Mouse (Mus musculus): Measurements from ENCODE around the gene Pgm5. TPM values are rescaled to one million over a fixed set of nuclear protein-coding genes. Genes with fewer than 3 reads are reported as not detected.
"Not testable (repeated sequence)": the region's sequence is repeated elsewhere in the genome, so short reads cannot be mapped to it uniquely, and the experiment has no call there.

Gene Pgm5
- polyA plus RNA-seq, 1 experiment from 2014 or later: 0.35 TPM

DNA sequence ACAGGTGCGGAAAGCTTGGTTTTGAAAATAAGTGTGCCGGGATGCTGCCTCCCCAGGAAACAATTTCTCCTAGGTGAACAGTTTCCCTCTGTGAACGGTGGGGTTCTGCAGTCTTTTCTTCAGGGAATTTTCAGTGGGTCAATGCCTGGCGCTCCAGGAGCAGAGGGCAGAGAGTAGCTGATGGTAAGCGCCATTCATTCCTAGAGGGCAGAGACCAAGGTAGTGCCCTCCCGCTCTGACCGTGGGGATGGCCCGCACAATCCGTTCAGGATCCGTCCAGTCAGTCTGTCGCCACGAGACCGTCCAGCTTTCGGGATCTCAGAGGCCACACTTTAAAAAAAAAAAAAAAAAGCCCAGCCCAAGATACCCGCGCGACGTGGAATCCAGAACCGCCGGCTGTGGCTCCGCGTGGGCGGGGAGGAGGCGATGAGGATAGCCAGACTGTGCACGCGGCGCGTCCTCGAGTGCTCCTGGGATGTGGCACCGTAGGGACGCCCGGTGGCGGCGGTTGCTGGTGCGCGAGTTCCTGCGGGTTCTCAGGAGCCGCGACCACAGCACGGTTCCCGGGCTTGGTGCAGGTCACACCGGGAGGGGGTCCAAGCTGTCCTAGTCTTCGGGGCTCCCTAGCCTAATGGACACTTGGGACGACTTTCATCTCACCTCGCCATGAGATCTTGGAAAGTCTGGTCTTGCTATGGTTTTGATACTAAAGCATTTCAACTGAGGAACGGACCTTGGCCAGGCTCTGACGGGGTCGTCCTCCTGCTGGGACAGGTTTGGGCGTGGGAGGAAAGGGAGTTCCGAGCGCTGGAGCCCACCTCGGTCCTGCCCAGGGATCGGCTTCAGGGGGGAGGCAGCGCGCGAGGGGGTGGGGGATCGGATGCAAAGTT lies 35.6 kb upstream of the Pgm5 start:
- H3K9ac ChIP-seq: no peak overlapping the region
- 2% methylated on average over 57 of the region's 57 CpGs for WGBS
- peaks cover 70% of the 10 kb centered on the region for H3K27me3 ChIP-seq
- H3K4me3 ChIP-seq: peak overlapping the region; percentile 25
- H3K27ac ChIP-seq: no peak overlapping the region
- ATAC-seq: no peak
- no peaks in the 10 kb centered on the region for H3K9me3 ChIP-seq (replicated peaks)
- H3K36me3 ChIP-seq (ENCODE audit: poor library complexity, severe bottlenecking): no peaks in the 10 kb centered on the region
- H3K4me1 ChIP-seq: peaks cover 23% of the 10 kb centered on the region
- H3K4me2 ChIP-seq: peak overlapping the region; percentile 40

DNA sequence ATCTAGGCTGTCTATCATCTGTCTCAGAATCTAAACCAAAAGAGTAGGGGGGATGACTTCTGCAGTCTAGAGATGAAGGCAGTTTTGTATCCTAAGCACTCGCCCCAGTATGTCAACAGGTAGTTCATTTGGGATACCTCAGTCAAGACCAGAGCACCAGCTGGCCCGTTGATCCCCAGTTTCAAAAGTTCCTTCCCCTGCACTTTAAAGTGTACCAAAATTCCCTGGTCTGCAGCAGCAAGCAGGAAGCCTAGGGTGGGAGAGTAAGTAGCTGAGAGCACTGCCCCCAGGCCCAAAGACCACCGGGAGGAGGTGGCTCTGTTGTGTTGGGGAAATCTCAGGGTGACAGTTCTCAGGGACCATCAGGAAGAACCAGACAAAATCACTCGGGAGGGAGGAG lies 34.9 kb upstream of the Pgm5 start:
- Histone ChIP-seq H3K9ac (no peak overlapping the region), H3K4me2 (no peak overlapping the region), H3K4me1 (peaks cover 23% of the 10 kb centered on the region), H3K9me3 (replicated peaks) (no peaks in the 10 kb centered on the region), H3K27ac (no peak overlapping the region), H3K36me3 (ENCODE audit: poor library complexity, severe bottlenecking) (no peaks in the 10 kb centered on the region), H3K27me3 (peaks cover 63% of the 10 kb centered on the region), H3K4me3 (no peak overlapping the region)
- 33% methylated on average over 4 of the region's 4 CpGs for WGBS
- no peak for ATAC-seq

DNA sequence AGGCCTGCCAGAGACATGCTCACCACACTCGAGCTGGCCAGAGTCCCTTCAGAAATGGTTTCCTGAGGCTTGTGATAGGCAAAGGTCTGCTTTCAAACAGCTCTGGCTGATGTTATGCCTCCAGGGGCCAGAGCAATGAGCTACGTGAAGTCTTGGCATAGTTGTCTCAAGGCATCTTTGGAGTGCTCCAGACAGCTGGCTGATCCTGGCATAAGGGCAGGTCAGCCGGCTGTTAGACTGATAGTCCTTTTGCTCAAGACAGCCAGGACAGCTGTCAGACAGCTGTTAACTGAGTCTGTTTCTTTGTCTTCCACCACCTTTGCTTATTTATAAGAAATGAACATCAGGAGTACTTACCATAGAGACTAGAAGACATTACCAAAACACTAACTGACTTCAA lies 25.2 kb upstream of the Pgm5 start:
- H3K4me2 ChIP-seq: no peak overlapping the region
- no peaks in the 10 kb centered on the region for H3K4me1 ChIP-seq
- H3K27ac ChIP-seq: no peak overlapping the region
- H3K4me3 ChIP-seq: no peak overlapping the region
- H3K9ac ChIP-seq: no peak overlapping the region
- no peaks in the 10 kb centered on the region for H3K9me3 ChIP-seq (replicated peaks)
- WGBS: 89% methylated on average over 3 of the region's 3 CpGs
- H3K27me3 ChIP-seq: no peaks in the 10 kb centered on the region; the same call in 1 of the 2 replicates
- no peaks in the 10 kb centered on the region for H3K36me3 ChIP-seq (ENCODE audit: poor library complexity, severe bottlenecking)
- ATAC-seq: no peak

GRCm38 (mm10) chr19:24885504-24885903 lies 23.8 kb upstream of the Pgm5 start:
- Histone ChIP-seq H3K36me3 (ENCODE audit: poor library complexity, severe bottlenecking) (no peaks in the 10 kb centered on the region), H3K27me3 (no peaks in the 10 kb centered on the region; the same call in 1 of the 2 replicates), H3K27ac (no peak overlapping the region), H3K4me3 (no peak overlapping the region), H3K9me3 (replicated peaks) (no peaks in the 10 kb centered on the region), H3K4me2 (no peak overlapping the region), H3K4me1 (no peaks in the 10 kb centered on the region), H3K9ac (no peak overlapping the region)
- peak; percentile 61; the same call in 1 of the 2 replicates for ATAC-seq
- 17% methylated on average over 5 of the region's 5 CpGs for WGBS

GRCm38 (mm10) chr19:24881237-24881636 lies 19.6 kb upstream of the Pgm5 start:
- no peaks in the 10 kb centered on the region for H3K4me1 ChIP-seq
- no peak overlapping the region for H3K4me3 ChIP-seq
- H3K9ac ChIP-seq: no peak overlapping the region
- H3K4me2 ChIP-seq: no peak overlapping the region
- 74% methylated on average over 4 of the region's 4 CpGs for WGBS
- ATAC-seq: no peak
- H3K27ac ChIP-seq: no peak overlapping the region
- H3K27me3 ChIP-seq: no peaks in the 10 kb centered on the region; the same call in 1 of the 2 replicates
- H3K36me3 ChIP-seq (ENCODE audit: poor library complexity, severe bottlenecking): no peaks in the 10 kb centered on the region
- H3K9me3 ChIP-seq (replicated peaks): no peaks in the 10 kb centered on the region

GRCm38 (mm10) chr19:24875129-24875870 lies 13.6 kb upstream of the Pgm5 start, which contains the start of gene Gm10053:
Gene Gm10053 (plus strand): TSS chr19:24875686.
- H3K27ac ChIP-seq; H3K4me2 ChIP-seq; H3K27me3 ChIP-seq; ATAC-seq; H3K9ac ChIP-seq; H3K4me1 ChIP-seq; H3K36me3 ChIP-seq (ENCODE audit: poor library complexity, severe bottlenecking); H3K9me3 ChIP-seq (replicated peaks); H3K4me3 ChIP-seq: not testable (repeated sequence)
- whole genome bisulfite sequencing: 85% methylated on average over 23 of the region's 26 CpGs

DNA sequence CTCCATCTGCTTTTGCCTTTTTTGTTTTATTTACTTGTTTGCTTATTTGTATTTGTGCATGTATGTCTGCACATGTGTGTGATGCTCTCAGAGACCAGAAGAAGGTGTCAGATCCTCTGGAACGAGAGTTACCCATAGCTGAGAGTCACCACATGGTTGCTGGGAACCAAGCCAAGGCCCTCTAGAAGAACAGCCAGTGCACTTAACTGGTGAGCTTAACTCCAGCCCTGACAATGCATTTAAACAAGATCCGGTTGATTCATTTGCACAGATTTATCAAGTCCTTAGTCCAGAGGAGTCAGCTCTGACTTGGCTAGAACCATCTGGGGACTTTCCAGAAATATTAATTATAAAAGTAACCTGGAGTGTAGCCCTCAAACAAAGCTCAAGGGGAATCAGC lies 12.2 kb upstream of the Pgm5 start:
- H3K4me2 ChIP-seq: no peak overlapping the region
- peaks cover 7% of the 10 kb centered on the region; the same call in 1 of the 2 replicates for H3K27me3 ChIP-seq
- no peak overlapping the region for H3K4me3 ChIP-seq
- H3K9ac ChIP-seq: no peak overlapping the region
- 53% methylated on average over 2 of the region's 2 CpGs for WGBS
- H3K4me1 ChIP-seq: 0 out of 2 replicates have a peak, but pooled peaks cover 3% of the 10 kb centered on the region
- H3K36me3 ChIP-seq (ENCODE audit: poor library complexity, severe bottlenecking): no peaks in the 10 kb centered on the region
- H3K9me3 ChIP-seq (replicated peaks): no peaks in the 10 kb centered on the region
- H3K27ac ChIP-seq: no peak overlapping the region
- no peak for ATAC-seq

DNA sequence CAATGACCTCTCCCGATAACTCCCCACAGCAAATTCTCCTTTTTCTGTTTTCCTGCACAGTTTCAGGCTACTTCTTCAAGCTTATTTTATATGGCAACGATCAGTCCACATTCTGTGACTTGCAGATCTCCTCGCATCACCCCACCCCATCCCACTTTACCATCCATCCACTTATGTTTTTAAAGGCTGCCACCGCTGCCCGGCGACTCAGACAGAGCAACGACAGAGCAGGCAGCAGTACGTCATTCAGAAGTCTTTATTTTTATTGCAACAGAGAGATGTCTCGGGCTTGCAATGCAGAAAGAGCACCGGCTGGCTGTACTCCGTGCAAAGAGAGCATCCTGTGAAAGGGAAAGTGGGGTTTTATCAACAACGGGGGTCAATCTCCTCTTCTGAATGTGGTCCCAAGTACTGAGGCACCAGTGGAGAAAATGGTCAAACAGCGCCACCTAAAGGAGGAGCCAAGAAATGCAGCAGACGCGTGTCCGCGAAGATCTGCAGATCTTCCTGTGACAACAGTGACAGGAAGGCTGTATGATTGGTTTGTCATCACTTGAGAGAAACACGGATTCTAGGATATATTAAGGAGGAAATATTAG lies 9.5 kb upstream of the Pgm5 start:
- peak overlapping the region; percentile 54 for H3K9ac ChIP-seq
- 19% methylated on average over 18 of the region's 18 CpGs for WGBS
- ATAC-seq: peak; percentile 84

DNA sequence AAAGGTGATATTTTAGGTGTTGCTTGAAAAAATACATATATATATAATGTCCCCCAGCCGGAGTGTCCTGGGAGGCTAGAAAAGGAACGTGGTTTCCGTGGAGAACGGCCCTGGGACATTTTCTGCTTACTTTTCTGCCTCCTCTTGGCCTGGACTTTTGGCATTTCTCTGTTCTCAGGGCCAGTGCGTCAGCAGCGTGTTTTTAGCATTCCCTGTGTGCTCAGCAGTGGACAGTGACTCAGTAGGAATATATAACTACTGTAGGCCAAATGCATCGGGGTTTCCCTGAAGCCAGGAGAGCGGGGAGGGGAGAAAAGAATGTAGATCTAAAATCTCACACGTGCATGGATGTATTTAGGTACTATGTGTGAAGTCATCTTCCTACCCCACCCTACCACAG lies 3.8 kb upstream of the Pgm5 start:
- 88% methylated on average over 9 of the region's 9 CpGs for WGBS
- H3K36me3 ChIP-seq (ENCODE audit: poor library complexity, severe bottlenecking): no peaks in the 10 kb centered on the region
- no peak overlapping the region for H3K4me3 ChIP-seq

More for the DNA sequence above, 9.5 kb upstream of the Pgm5 start:
- Histone ChIP-seq H3K36me3 (ENCODE audit: poor library complexity, severe bottlenecking) (no peaks in the 10 kb centered on the region), H3K27me3 (peaks cover 7% of the 10 kb centered on the region; the same call in 1 of the 2 replicates), H3K4me2 (peak overlapping the region; percentile 60), H3K9me3 (replicated peaks) (no peaks in the 10 kb centered on the region), H3K4me3 (peak overlapping the region; percentile 36), H3K4me1 (0 out of 2 replicates have a peak, but pooled peaks cover 3% of the 10 kb centered on the region), H3K27ac (no peak overlapping the region)

GRCm38 (mm10) chr19:24861276-24861611 lies 411 bp downstream of the Pgm5 start:
- H3K4me2 ChIP-seq: peak overlapping the region; percentile 69
- no peak for ATAC-seq
- peak overlapping the region; percentile 53; the same call in 1 of the 2 replicates for H3K9ac ChIP-seq
- 17% methylated on average over 13 of the region's 13 CpGs for WGBS
- peaks cover 10% of the 10 kb centered on the region for H3K4me1 ChIP-seq
- peak overlapping the region; percentile 39 for H3K4me3 ChIP-seq
- no peaks in the 10 kb centered on the region for H3K9me3 ChIP-seq (replicated peaks)
- peaks cover 29% of the 10 kb centered on the region for H3K27me3 ChIP-seq
- H3K27ac ChIP-seq: no peak overlapping the region
- no peaks in the 10 kb centered on the region for H3K36me3 ChIP-seq (ENCODE audit: poor library complexity, severe bottlenecking)

More for the DNA sequence above, 3.8 kb upstream of the Pgm5 start:
- Histone ChIP-seq H3K9me3 (replicated peaks) (no peaks in the 10 kb centered on the region), H3K4me2 (no peak overlapping the region), H3K27ac (no peak overlapping the region), H3K4me1 (peaks cover 10% of the 10 kb centered on the region), H3K27me3 (peaks cover 27% of the 10 kb centered on the region), H3K9ac (no peak overlapping the region)
- no peak for ATAC-seq

DNA sequence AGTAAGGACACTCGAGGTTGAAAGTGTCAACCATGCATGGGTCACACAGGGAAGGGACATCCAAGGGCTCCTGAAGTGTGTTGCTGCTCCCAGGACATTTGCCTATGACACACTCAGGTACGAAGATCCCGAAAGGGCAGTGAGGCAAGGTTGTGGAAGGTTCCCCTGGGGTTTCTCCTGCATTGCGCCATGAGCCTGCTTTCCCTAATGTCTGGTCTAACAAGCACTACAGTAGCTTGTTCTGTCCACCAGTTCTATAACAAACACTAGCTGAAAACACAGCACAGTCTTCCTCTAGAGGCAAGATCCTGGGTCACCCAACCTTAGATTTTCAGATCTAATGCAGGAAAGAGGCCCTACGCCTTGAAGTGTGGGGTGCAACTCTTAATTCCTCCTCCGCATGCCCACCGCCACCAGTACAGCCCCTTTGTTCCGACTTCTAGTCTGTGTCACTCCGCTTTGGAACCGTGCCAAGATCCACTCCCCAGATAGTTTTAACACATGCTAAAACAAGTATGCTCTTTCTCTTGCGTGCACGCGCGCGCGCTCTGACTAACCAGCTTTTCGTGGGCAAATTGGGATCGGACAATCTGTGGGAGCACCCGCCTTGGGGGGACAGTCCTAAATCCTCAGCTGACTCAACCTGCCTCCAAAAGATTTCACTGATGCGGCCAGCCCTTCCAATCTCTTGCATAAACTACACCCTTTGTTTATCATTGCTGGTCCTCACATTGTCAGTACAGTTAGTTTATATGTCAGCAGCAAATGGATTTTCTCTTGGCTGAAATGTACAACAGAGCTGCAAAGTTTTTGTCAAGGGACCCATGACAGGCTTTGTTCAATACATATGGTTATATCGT lies 10.0 kb downstream of the Pgm5 start:
- Histone ChIP-seq H3K4me2 (peak overlapping the region; percentile 16; the same call in 1 of the 2 replicates), H3K36me3 (ENCODE audit: poor library complexity, severe bottlenecking) (no peaks in the 10 kb centered on the region), H3K4me3 (no peak overlapping the region), H3K27me3 (no peaks in the 10 kb centered on the region), H3K9me3 (replicated peaks) (no peaks in the 10 kb centered on the region), H3K4me1 (peaks cover 10% of the 10 kb centered on the region), H3K9ac (no peak overlapping the region), H3K27ac (no peak overlapping the region)
- WGBS: 71% methylated on average over 21 of the region's 21 CpGs
- peak; percentile 70 for ATAC-seq

All from forebrain, embryonic 13.5 days (tissue).